Mouse (Mus musculus) bone marrow macrophage, adult 2 months (primary cell): ENCODE data around the gene Mettl7a1. TPM values are rescaled to one million over a fixed set of nuclear protein-coding genes. Genes with fewer than 3 reads are reported as not detected.
"Not testable (repeated sequence)": the region's sequence is repeated elsewhere in the genome, so short reads cannot be mapped to it uniquely, and the experiment has no call there.

ENCODE experiments used
- H3K27ac ChIP-seq: 2 replicates; pipeline ENCODE4 v1.5.1; 2012; ENCODE audit warnings: low read depth, low read length; ENCODE audit not compliant: insufficient read depth
- H3K4me1 ChIP-seq: 2 replicates; pipeline ENCODE4 v1.6.1; 2012; ENCODE audit warnings: low read length; ENCODE audit not compliant: control insufficient read depth, insufficient read depth
- H3K4me3 ChIP-seq: 2 replicates; pipeline ENCODE4 v1.5.1; 2012; ENCODE audit warnings: mild to moderate bottlenecking, low read length, moderate library complexity; ENCODE audit not compliant: insufficient read depth
- CTCF ChIP-seq: IDR thresholded peaks from 2 replicates; pipeline ENCODE4 v1.5.1; 2012; ENCODE audit warnings: low read depth, mild to moderate bottlenecking, low read length, moderate library complexity
- POLR2A ChIP-seq: IDR thresholded peaks from 2 replicates; pipeline ENCODE4 v1.6.1; 2012; ENCODE audit warnings: mild to moderate bottlenecking, low read depth, low read length, borderline replicate concordance
- polyA plus RNA-seq: library from polyadenylated mRNA; stranded (reverse); fragments of >200 nt; gene quantifications from 2 replicates; pipeline ENCODE4 v1.2.4, GENCODE M21; 2012; ENCODE audit not compliant: missing spikeins, insufficient read depth, insufficient read length

The Mettl7a1 gene
- polyA plus RNA-seq, 1 experiment = 46.4 TPM

DNA sequence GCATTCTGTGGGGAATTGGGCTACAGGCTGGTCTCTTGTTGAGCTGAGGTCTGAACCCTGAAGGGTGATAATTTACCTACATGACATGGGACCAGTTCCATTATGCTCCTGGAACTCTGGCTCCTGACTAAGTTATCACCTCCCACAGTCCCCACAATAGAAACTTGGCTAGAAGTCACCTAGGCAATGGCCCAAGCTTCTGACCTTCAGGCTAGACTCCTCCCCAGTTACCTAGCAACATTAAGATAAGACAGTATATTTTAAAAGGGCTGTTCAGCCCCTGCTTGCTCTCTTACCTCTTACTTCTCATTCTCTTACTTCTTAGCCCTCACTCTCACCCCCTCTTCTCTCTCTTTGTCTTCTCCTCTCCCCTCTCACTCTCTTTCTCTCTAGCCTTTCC lies 41.5 kb downstream of the Mettl7a1 start:
- no peak overlapping the region for H3K27ac ChIP-seq
- peaks cover 7% of the 10 kb centered on the region for H3K4me1 ChIP-seq
- TF ChIP-seq POLR2A (no peak), CTCF (no peak)
- no peak overlapping the region for H3K4me3 ChIP-seq

DNA sequence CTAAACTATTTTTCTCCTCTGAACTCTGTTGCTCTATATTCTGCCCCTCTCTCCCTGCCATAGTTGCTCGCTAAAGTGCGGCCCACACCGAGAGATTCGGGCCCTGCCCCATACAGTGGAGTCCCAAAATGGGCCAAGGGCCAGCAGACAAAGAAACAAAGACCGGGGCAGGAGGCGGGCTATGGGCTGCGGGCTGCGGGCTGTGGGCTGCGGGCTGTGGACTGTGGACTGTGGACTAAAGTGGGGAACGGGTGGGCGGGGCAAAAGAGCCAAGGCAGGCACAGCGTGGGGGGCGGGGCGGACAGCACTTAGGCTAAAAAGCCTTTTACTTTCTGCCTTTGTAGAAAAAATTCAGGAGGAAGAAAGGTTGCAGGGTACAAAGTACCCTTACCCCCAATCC lies 42.8 kb downstream of the Mettl7a1 start:
- TF ChIP-seq POLR2A = no peak
- TF ChIP-seq CTCF = no peak

DNA sequence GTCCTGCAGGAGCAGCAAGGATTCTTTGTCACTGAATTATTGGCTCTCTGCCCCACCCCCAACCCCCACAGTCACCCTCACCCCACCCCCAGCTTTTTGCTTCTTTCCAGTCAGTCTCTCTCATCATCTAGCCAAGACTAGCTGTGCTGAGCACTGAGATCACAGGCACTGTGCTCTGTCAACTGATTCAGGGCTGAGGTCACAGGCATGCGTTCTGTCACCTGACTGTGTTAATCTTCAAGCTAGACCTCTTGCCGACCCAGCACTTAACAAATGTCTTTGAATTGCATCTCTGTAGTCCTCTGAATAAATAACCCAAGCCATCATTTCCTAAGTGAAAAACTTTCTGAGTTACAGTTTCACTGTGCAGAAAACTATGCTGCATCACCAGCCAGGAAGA lies 45.6 kb downstream of the Mettl7a1 start:
- H3K4me1 ChIP-seq = peaks cover 7% of the 10 kb centered on the region
- H3K27ac ChIP-seq = no peak overlapping the region
- H3K4me3 ChIP-seq = no peak overlapping the region
- no peak for TF ChIP-seq POLR2A

More for the DNA sequence above, 42.8 kb downstream of the Mettl7a1 start:
- Histone ChIP-seq H3K4me3 (no peak overlapping the region), H3K27ac (no peak overlapping the region), H3K4me1 (peaks cover 7% of the 10 kb centered on the region)

DNA sequence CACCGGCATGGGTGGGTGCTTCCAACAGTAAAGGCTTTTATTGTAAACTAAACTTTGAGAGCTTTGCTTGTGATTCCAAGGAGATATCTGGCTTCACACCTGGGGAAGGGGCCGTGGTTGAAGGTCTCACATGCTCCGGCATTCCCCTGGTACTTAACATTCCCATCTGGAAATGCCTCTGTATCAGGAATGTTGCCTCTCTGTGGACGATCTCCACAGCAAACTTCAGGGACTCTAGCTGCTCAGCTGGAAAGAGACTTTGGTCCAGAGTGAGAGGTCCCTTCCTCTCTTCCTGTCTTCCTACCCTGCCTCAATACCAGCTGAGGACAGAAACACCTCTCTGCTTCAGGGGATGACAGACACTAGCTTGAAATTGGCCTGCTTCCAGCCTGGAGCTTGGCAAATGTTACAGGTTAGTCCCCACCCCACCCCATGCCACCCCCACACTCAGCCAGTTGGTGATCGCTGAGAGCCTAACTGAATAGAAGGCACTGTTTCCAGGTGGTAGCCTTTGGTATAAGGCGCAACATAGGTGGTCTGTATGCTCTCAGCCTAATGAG lies 47.6 kb downstream of the Mettl7a1 start:
- no peak overlapping the region for H3K27ac ChIP-seq
- no peak overlapping the region for H3K4me3 ChIP-seq
- TF ChIP-seq CTCF (no peak), POLR2A (no peak)
- H3K4me1 ChIP-seq = peaks cover 7% of the 10 kb centered on the region

DNA sequence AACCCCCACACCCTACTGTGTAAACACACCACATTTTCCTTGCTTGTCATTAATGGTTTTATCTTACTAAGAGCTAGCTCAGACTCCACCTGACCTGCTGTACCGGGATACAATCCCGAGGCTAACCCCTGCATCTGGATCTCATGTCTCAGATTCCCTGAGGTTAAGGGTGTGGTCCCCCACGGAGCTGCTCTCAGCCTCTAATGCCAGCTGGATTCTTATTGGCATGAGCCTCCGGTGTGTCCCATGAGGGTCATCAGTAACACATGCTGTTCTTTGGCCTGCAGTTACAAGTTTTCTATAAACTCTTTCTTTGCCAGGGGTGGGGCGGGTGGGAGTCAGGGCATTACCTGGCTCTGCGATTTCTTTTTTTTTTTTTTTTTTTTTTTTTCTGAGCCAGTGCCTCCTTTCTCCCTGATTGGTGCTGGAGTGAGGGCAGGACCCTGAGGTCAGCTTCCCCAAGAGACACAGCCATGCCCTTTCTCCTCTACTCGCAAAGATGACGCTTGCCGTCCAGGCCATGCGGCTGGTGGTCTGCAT lies 48.8 kb downstream of the Mettl7a1 start, which contains the start of the genes Methig1 and Mettl7a2:
Methig1 (plus strand) TSS at position 439 of the 540 bp plus-strand sequence.
Mettl7a2 (plus strand) TSS at position 490 of the 540 bp plus-strand sequence.
- Histone ChIP-seq H3K4me1 (peaks cover 7% of the 10 kb centered on the region), H3K27ac (no peak within 1 kb of the TSS), H3K4me3 (no peak within 1 kb of the TSS)
- TF ChIP-seq CTCF (no peak), POLR2A (no peak)

DNA sequence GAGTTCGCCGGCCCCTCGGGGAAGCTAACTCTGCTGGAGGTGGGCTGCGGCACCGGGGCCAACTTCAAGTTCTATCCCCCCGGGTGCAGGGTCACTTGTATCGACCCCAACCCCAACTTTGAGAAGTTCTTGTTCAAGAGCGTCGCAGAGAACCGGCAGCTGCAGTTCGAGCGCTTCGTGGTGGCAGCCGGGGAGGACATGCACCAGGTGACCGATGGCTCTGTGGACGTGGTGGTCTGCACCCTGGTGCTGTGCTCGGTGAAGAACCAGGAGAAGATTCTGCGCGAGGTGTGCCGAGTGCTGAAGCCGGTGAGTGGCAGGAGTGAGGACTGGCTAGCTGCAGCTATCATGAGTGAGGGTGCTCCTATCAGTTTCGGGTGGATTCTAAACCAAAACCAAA lies 49.5 kb downstream of the Mettl7a1 start:
- H3K4me1 ChIP-seq, H3K4me3 ChIP-seq, H3K27ac ChIP-seq: not testable (repeated sequence)

DNA sequence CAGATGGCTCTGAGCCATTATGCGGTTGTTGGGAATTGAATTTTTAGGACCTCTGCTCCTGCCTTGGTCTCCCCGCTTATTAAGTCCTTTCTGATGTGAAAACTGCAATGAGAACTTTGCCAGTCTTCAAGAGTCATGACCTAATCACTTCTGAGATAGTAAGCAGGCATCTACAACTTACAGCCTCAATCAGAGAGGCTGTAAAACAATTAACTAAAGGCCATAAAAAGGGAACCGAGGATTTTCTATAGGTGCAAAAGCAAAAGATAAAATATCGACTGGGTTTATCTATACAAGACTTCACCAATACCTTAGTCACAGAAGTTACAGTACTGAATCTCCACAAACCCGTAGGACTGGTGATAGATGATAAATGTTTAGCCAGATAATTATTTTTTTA lies 51.9 kb downstream of the Mettl7a1 start:
- Histone ChIP-seq H3K4me3 (no peak overlapping the region), H3K4me1 (no peaks in the 10 kb centered on the region), H3K27ac (no peak overlapping the region)
- no peak for TF ChIP-seq CTCF

DNA sequence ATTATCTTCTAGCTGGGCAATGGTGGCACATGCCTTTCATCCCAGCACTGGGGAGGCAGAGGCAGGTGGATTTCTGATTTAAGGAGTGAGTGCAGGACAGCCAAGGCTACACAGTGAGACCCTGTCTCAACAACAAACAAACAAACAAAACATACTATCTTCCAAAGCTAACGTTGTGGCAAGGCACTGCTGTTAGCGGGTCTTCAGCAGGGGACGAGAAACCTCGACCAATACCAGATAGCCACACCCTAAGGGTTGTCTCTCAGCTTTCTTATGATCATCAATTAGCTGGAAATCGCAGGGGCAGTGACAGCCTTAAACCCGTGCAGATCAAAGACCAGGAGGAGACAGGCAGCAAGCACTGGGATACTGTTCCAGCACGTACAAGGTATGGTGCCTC lies 60.3 kb downstream of the Mettl7a1 start, which contains the start of gene Higd1c:
Higd1c (plus strand) TSS at position 301 of the 400 bp plus-strand sequence.
- no peak for TF ChIP-seq POLR2A
- TF ChIP-seq CTCF = no peak
- Histone ChIP-seq H3K4me3 (no peak within 1 kb of the TSS), H3K4me1 (no peaks in the 10 kb centered on the region), H3K27ac (no peak within 1 kb of the TSS)

DNA sequence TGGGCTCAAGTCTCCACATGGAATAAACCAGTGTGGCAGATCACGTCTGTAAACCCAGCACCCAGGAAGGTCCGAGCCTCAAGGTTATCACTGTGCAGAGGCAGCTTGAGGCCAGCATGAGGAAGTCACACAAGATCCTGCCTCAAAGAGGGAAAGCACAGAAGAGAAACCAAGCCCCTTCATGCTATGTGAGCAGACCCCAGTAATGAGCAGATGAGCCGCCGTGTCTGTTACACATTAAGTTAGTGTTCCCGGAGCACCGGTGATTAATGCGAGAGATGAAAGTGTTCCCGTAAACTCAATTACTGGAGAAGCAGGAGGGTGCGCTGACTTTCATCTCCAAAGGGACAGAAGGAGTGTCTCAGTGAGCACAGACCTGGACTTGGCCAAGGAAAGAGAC lies 62.0 kb downstream of the Mettl7a1 start:
- H3K27ac ChIP-seq, H3K4me3 ChIP-seq, H3K4me1 ChIP-seq: not testable (repeated sequence)

DNA sequence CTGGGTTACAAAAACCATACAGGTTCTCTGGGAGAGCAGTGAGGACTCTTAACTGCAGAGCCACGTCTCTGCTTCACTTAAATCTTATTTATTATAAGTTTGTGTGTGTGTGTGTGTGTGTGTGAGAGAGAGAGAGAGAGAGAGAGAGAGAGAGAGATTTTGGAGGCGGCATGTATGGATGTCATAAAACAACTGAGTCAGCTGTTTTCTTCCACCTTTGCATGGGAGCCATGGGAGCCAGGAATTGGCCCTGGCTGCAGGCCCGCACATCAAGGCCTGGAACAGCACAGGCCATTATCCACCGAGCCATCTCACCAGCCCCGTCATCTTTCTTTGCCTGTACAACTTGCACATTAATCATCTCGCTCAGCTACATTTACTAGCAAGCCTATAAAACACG lies 63.2 kb downstream of the Mettl7a1 start:
- Histone ChIP-seq H3K4me1 (no peaks in the 10 kb centered on the region), H3K4me3 (no peak overlapping the region), H3K27ac (no peak overlapping the region)
- no peak for TF ChIP-seq POLR2A
- no peak for TF ChIP-seq CTCF

DNA sequence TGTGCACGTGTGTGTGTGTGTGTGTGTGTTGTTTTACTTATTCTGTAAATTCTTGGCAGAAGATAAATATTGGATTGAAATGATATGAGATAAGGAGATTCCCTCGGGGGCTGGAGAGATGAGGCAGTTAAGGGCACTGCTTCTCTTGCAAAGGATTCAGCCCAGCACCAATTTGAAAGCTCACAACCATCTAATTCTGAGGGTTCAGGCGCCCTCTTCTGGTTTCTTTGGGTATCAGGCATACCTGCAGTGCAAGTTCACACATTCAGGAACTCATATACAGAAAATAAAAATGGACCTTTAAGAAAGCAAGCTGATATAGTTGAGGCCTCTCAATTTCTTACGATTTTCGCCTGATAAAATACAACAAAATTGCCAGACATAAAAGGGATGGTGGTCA lies 71.1 kb downstream of the Mettl7a1 start:
- TF ChIP-seq CTCF (no peak), POLR2A (no peak)
- Histone ChIP-seq H3K4me1 (peaks cover 3% of the 10 kb centered on the region), H3K4me3 (no peak overlapping the region), H3K27ac (no peak overlapping the region)

DNA sequence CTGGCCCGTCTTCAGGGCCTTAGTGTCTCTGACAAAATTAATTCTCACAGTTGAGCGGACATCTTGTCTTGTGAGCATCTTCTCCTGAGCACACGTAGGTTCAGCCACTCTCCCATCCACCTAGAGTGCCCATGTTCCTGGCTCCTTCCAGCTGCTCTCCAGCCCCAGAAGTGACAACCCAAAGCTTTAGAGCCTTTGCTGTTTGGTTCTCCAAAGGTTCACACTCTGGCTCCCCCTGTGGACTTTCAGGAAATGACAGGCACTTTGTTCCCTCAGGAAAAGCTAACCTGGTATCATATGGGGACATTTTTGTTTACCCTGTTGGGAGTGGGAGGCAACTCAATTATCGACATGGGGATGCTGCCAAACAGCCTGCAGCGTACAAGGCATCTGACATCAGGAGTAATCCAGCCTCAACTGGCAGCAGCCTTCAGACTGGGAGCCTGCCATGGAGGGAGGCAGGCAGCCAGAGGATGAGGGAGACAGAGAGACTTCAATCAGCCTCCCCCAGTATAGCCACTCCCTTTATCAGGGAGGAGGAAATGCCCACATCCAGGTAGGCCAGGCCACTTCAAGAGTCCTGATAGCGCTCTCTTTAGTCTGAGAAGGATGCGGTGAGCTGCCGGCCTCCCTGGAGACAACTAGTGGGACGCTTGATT lies 74.0 kb downstream of the Mettl7a1 start:
- not testable (repeated sequence) for H3K4me3 ChIP-seq, H3K27ac ChIP-seq, H3K4me1 ChIP-seq
